8 mouse cellular contexts compared by ENCODE assay signal in genomic region chr7:101837606-101838471, GRCm38 (mm10). TPM values are rescaled to one million over a fixed set of nuclear protein-coding genes. Genes with fewer than 3 reads are reported as not detected.
DNase-seq lines count a peak whose midpoint lies in the region; ATAC-seq and TF ChIP-seq lines count a peak whose summit lies in the region.

TSS of gene Inppl1 (minus strand) at chr7:101838229.

- peak within 1 kb of the TSS; percentile 90 for H3K4me3 ChIP-seq in embryonic facial prominence, embryonic 13.5 days
- H3K4me3 ChIP-seq in limb, embryonic 14.5 days (replicated peaks; ENCODE audit: low read length) = peak within 1 kb of the TSS; percentile 74
- H3K4me3 ChIP-seq in midbrain, embryonic 16.5 days (ENCODE audit: low read depth, low read length) = peak within 1 kb of the TSS; percentile 62

- peak within 1 kb of the TSS; percentile 99 for H3K9ac ChIP-seq in embryonic facial prominence, embryonic 13.5 days
- peak within 1 kb of the TSS; percentile 95 for H3K9ac ChIP-seq in limb, embryonic 14.5 days (ENCODE audit: low read depth, low read length, severe bottlenecking)
- H3K9ac ChIP-seq in midbrain, embryonic 16.5 days (ENCODE audit: low read depth, low read length) = peak within 1 kb of the TSS; percentile 75

- peak; percentile 85 for DNase-seq in 3T3-L1 (ENCODE audit: low read depth, low spot score)
- peak; percentile 88 for DNase-seq in adrenal gland, postnatal 25 days
- peak; percentile 94 for DNase-seq in heart, adult 8-10 months (ENCODE audit: low spot score)
- peak; percentile 98 for DNase-seq in kidney, adult 8-10 months
- peak; percentile 95 for DNase-seq in limb, embryonic 14.5 days (ENCODE audit: low spot score)
- peak; percentile 40 to 71 for DNase-seq in spleen, postnatal 4 days (ENCODE audit: low spot score in 2 of 2)

- ATAC-seq in embryonic facial prominence, embryonic 13.5 days (ENCODE audit: insufficient number of reproducible peaks, insufficient read depth, low FRiP score, low TSS enrichment, low read depth) = peak; percentile 70
- ATAC-seq in limb, embryonic 14.5 days (ENCODE audit: low FRiP score, low read depth) = peak; percentile 82
- peak; percentile 69 for ATAC-seq in midbrain, embryonic 16.5 days

- no peaks in the 10 kb centered on the region for H3K9me3 ChIP-seq in embryonic facial prominence, embryonic 13.5 days
- H3K9me3 ChIP-seq in limb, embryonic 14.5 days (ENCODE audit: control insufficient read depth, low read length) = no peaks in the 10 kb centered on the region
- no peaks in the 10 kb centered on the region for H3K9me3 ChIP-seq in midbrain, embryonic 16.5 days (replicated peaks; ENCODE audit: control insufficient read depth, low read length, poor library complexity, severe bottlenecking)

- H3K36me3 ChIP-seq in embryonic facial prominence, embryonic 13.5 days = peaks cover 13% of the 10 kb centered on the region
- peaks cover 14% of the 10 kb centered on the region for H3K36me3 ChIP-seq in limb, embryonic 14.5 days (ENCODE audit: control insufficient read depth, insufficient read depth, low read length)
- no peaks in the 10 kb centered on the region for H3K36me3 ChIP-seq in midbrain, embryonic 16.5 days (ENCODE audit: control insufficient read depth, insufficient read depth, low read length)

- WGBS in embryonic facial prominence, embryonic 13.5 days = under 1% methylated on average over 64 of the region's 64 CpGs
- under 1% methylated on average over 61 of the region's 64 CpGs for WGBS in limb, embryonic 14.5 days
- WGBS in midbrain, embryonic 16.5 days = under 1% methylated on average over 64 of the region's 64 CpGs

- TF ChIP-seq POLR2A in limb, embryonic 14.5 days (IDR thresholded peaks at IDR 0.05; ENCODE audit: borderline replicate concordance, extremely low read depth, insufficient read depth, insufficient read length) = no peak

- H3K27me3 ChIP-seq in embryonic facial prominence, embryonic 13.5 days = no peaks in the 10 kb centered on the region
- H3K27me3 ChIP-seq in limb, embryonic 14.5 days (ENCODE audit: control insufficient read depth, insufficient read depth, low read length) = no peaks in the 10 kb centered on the region
- H3K27me3 ChIP-seq in midbrain, embryonic 16.5 days (ENCODE audit: control insufficient read depth, insufficient read depth, low read depth, low read length) = peaks cover 4% of the 10 kb centered on the region

- H3K4me1 ChIP-seq in embryonic facial prominence, embryonic 13.5 days = peaks cover 35% of the 10 kb centered on the region
- peaks cover 29% of the 10 kb centered on the region for H3K4me1 ChIP-seq in limb, embryonic 14.5 days (ENCODE audit: control insufficient read depth, insufficient read depth, low read length)
- H3K4me1 ChIP-seq in midbrain, embryonic 16.5 days (ENCODE audit: control insufficient read depth, insufficient read depth, low read length) = peaks cover 12% of the 10 kb centered on the region

- peak within 1 kb of the TSS; percentile 96 for H3K27ac ChIP-seq in embryonic facial prominence, embryonic 13.5 days
- H3K27ac ChIP-seq in limb, embryonic 14.5 days (replicated peaks; ENCODE audit: low read depth, low read length) = peak within 1 kb of the TSS; percentile 96
- peak within 1 kb of the TSS; percentile 71 for H3K27ac ChIP-seq in midbrain, embryonic 16.5 days (ENCODE audit: low read length)

- peak within 1 kb of the TSS; percentile 81 for H3K4me2 ChIP-seq in embryonic facial prominence, embryonic 13.5 days
- H3K4me2 ChIP-seq in limb, embryonic 14.5 days (replicated peaks; ENCODE audit: low read depth, low read length, severe bottlenecking) = peak within 1 kb of the TSS; percentile 82
- H3K4me2 ChIP-seq in midbrain, embryonic 16.5 days (ENCODE audit: low read length) = peak within 1 kb of the TSS; percentile 97

RNA-seq across cellular contexts. Expression of gene Inppl1, which starts in this region (rescaled TPM):
- 101 and 110 TPM in 2 replicates for total RNA-seq in adrenal gland, postnatal 25 days (2021)
- 44.6 and 44.8 TPM in 2 replicates for polyA plus RNA-seq in embryonic facial prominence, embryonic 13.5 days (2015; fragmentation: Nextera tagmentation; extraction: Ambion mirVana)
- 100 to 1,000 TPM; 174 to 207 (median 187) TPM for total RNA-seq in heart, adult 8-10 months (2022)
- 111 and 152 TPM in 2 replicates for polyA plus RNA-seq in limb, embryonic 14.5 days (2012; rRNA removed)
- 30.5 and 44.5 TPM in 2 replicates for polyA plus RNA-seq in limb, embryonic 14.5 days (2014; fragmentation: Nextera tagmentation; extraction: Ambion mirVana)
- polyA plus RNA-seq in midbrain, embryonic 16.5 days (2015; fragmentation: Nextera tagmentation; extraction: Ambion mirVana) = 4.2 and 10.2 TPM in 2 replicates

Comparison
In these comparisons a context has a peak if more than half of its experiments do, and no peak if none do; other contexts are left out.
1. Peak in every context shown above with its lines: DNase-seq, ATAC-seq, H3K4me3 ChIP-seq and H3K27ac ChIP-seq.